Mouse (Mus musculus) CH12.LX (cell line): ENCODE results near the gene Stxbp5l. TPM values are rescaled to one million over a fixed set of nuclear protein-coding genes. Genes with fewer than 3 reads are reported as not detected.

ENCODE experiments used
- DNase-seq: peaks from one replicate; pipeline ENCODE4 v3.0.0-alpha.2; 2013; ENCODE audit errors: extremely low read depth
- H3K27ac ChIP-seq: 2 replicates; pipeline ENCODE4 v1.5.1; 2012; ENCODE audit warnings: low read depth, mild to moderate bottlenecking, control low read depth, moderate library complexity; ENCODE audit not compliant: insufficient read depth
- H3K27me3 ChIP-seq: replicated peaks from 2 replicates; pipeline ENCODE3; 2012; ENCODE audit warnings: inconsistent platforms
- H3K36me3 ChIP-seq, 2 experiments: replicated peaks in 1 of 2; 2 replicates each; pipeline versions ENCODE3 to v1.6.1; 2012; ENCODE audit warnings: inconsistent platforms in 1 of 2, low read length in 1 of 2, mild to moderate bottlenecking in 1 of 2, mixed read lengths in 1 of 2, moderate library complexity in 1 of 2; ENCODE audit not compliant: control insufficient read depth in 1 of 2, insufficient read depth in 1 of 2
- H3K4me1 ChIP-seq, 2 experiments: 2 replicates each; pipeline ENCODE4 v1.6.1; 2012; ENCODE audit warnings: inconsistent platforms in 1 of 2, moderate library complexity in 1 of 2; ENCODE audit not compliant: insufficient read depth in 2 of 2, control insufficient read depth in 1 of 2
- H3K4me2 ChIP-seq: 2 replicates; pipeline ENCODE4 v1.6.1; 2012; ENCODE audit warnings: low read depth, mild to moderate bottlenecking, control low read depth; ENCODE audit not compliant: poor library complexity, insufficient read depth, severe bottlenecking
- H3K4me3 ChIP-seq, 3 experiments: fragments of 150-350 bp in 1 of 3; sonication (generic) in 1 of 3; replicated peaks in 1 of 3; 2 replicates each; pipeline versions ENCODE3 to v1.5.1; 2011 to 2012; ENCODE audit warnings: low read depth in 2 of 3, low read length in 2 of 3, mild to moderate bottlenecking in 2 of 3, moderate library complexity in 2 of 3, control low read depth in 1 of 3, improper control_type of control experiment in 1 of 3, inconsistent platforms in 1 of 3, mixed read lengths in 1 of 3; ENCODE audit not compliant: poor library complexity in 1 of 3
- H3K79me2 ChIP-seq: replicated peaks from 2 replicates; pipeline ENCODE4 v1.6.1; 2012; ENCODE audit warnings: mild to moderate bottlenecking, moderate library complexity; ENCODE audit not compliant: control insufficient read depth, poor library complexity, insufficient read depth, severe bottlenecking; ENCODE audit errors: extremely low read depth
- H3K9ac ChIP-seq: 2 replicates; pipeline ENCODE4 v1.6.1; 2012; ENCODE audit warnings: low read depth, mild to moderate bottlenecking, control low read depth, moderate library complexity; ENCODE audit not compliant: insufficient read depth
- H3K9me3 ChIP-seq: replicated peaks from 2 replicates; pipeline ENCODE3; 2012; ENCODE audit warnings: low read length, inconsistent platforms, mixed read lengths
- BHLHE40 ChIP-seq: IDR thresholded peaks from 2 replicates; pipeline ENCODE4 v1.6.1; 2011; ENCODE audit warnings: mild to moderate bottlenecking, low read depth, low read length, improper control_type of control experiment
- CHD2 ChIP-seq: IDR thresholded peaks from 2 replicates; pipeline ENCODE4 v1.6.1; 2011; ENCODE audit warnings: low read length, improper control_type of control experiment
- E2F4 ChIP-seq: IDR thresholded peaks from 2 replicates; pipeline ENCODE4 v1.6.1; 2011; ENCODE audit warnings: low read depth, low read length, improper control_type of control experiment; ENCODE audit not compliant: insufficient replicate concordance
- EP300 ChIP-seq: IDR thresholded peaks from 2 replicates; pipeline ENCODE4 v1.6.1; 2011; ENCODE audit warnings: low read length, improper control_type of control experiment
- ETS1 ChIP-seq: conservative IDR thresholded peaks from 2 replicates; pipeline ENCODE4 v1.6.1; 2012; ENCODE audit warnings: low read depth, mild to moderate bottlenecking, inconsistent platforms, low read length, improper control_type of control experiment, moderate library complexity
- HCFC1 ChIP-seq: IDR thresholded peaks from 2 replicates; pipeline ENCODE4 v1.6.1; 2012; ENCODE audit warnings: low read depth, mild to moderate bottlenecking, inconsistent platforms, low read length, improper control_type of control experiment
- IRF4 ChIP-seq: IDR thresholded peaks from 2 replicates; pipeline ENCODE4 v1.6.1; 2014; ENCODE audit warnings: low read depth, mild to moderate bottlenecking, inconsistent platforms, low read length, improper control_type of control experiment
- JUN ChIP-seq: IDR thresholded peaks from 2 replicates; pipeline ENCODE4 v1.6.1; 2011; ENCODE audit warnings: low read depth, mild to moderate bottlenecking, low read length, improper control_type of control experiment, moderate library complexity; ENCODE audit not compliant: insufficient read depth
- KAT2A ChIP-seq: IDR thresholded peaks from 2 replicates; pipeline ENCODE4 v1.6.1; 2012; ENCODE audit warnings: low read length, improper control_type of control experiment, inconsistent platforms; ENCODE audit not compliant: insufficient replicate concordance
- MAFK ChIP-seq: IDR thresholded peaks from 2 replicates; pipeline ENCODE4 v1.6.1; 2011; ENCODE audit warnings: low read length, improper control_type of control experiment; ENCODE audit not compliant: insufficient replicate concordance
- MAX ChIP-seq: IDR thresholded peaks from 2 replicates; pipeline ENCODE4 v1.6.1; 2011; ENCODE audit warnings: low read length, improper control_type of control experiment
- NELFE ChIP-seq: IDR thresholded peaks from 2 replicates; pipeline ENCODE4 v1.6.1; 2011; ENCODE audit warnings: low read depth, low read length, improper control_type of control experiment
- PAX5 ChIP-seq: IDR thresholded peaks from 2 replicates; pipeline ENCODE4 v1.6.1; 2012; ENCODE audit warnings: low read length, inconsistent platforms, mixed read lengths
- POLR2A ChIP-seq: IDR thresholded peaks from 2 replicates; pipeline ENCODE4 v1.6.1; 2011; ENCODE audit warnings: low read depth, mild to moderate bottlenecking, improper control_type of control experiment, low read length
- POLR2AphosphoS2 ChIP-seq: IDR thresholded peaks from 2 replicates; pipeline ENCODE4 v1.6.1; 2011; ENCODE audit warnings: low read depth, low read length, improper control_type of control experiment
- RAD21 ChIP-seq: IDR thresholded peaks from 2 replicates; pipeline ENCODE4 v1.6.1; 2011; ENCODE audit warnings: low read depth, mild to moderate bottlenecking, low read length, improper control_type of control experiment, moderate library complexity
- SIN3A ChIP-seq: IDR thresholded peaks from 2 replicates; pipeline ENCODE4 v1.6.1; 2012; ENCODE audit warnings: low read length, improper control_type of control experiment, inconsistent platforms
- SMC3 ChIP-seq: IDR thresholded peaks from 2 replicates; pipeline ENCODE4 v1.6.1; 2011; ENCODE audit warnings: low read depth, low read length, improper control_type of control experiment
- USF1 ChIP-seq: IDR thresholded peaks from 2 replicates; pipeline ENCODE4 v1.6.1; 2014; ENCODE audit warnings: low read depth, mild to moderate bottlenecking, inconsistent platforms, low read length, improper control_type of control experiment
- USF2 ChIP-seq: conservative IDR thresholded peaks from 2 replicates; pipeline ENCODE4 v1.6.1; 2011; ENCODE audit warnings: low read depth, low read length, improper control_type of control experiment
- ZC3H11A ChIP-seq: IDR thresholded peaks from 2 replicates; pipeline ENCODE4 v1.6.1; 2012; ENCODE audit warnings: low read depth, mild to moderate bottlenecking, inconsistent platforms, low read length, improper control_type of control experiment
- ZMIZ1 ChIP-seq: IDR thresholded peaks from 2 replicates; pipeline ENCODE4 v1.6.1; 2012; ENCODE audit warnings: low read depth, mild to moderate bottlenecking, inconsistent platforms, low read length, improper control_type of control experiment
- dilution Hi-C: fragments of 300-500 bp; cut with MboI; formaldehyde crosslinking; loops from 2 replicates; pipeline ENCODE4 v1.14.3; 2020; ENCODE audit warnings: low sequenced_read_pairs; ENCODE audit not compliant: extremely low pct_unique_long_range_greater_than_20kb, extremely low pct_ligation_motif_present
- in situ Hi-C: fragments of 300-500 bp; cut with MboI; formaldehyde crosslinking; loops from 3 replicates; pipeline ENCODE4 v1.14.3; 2019; ENCODE audit warnings: low sequenced_read_pairs, low pct_ligation_motif_present, low pct_unique_long_range_greater_than_20kb, mixed read lengths
- polyA plus RNA-seq: library from polyadenylated mRNA; unstranded; fragments of >175 nt; gene quantifications from 2 replicates; pipeline ENCODE4 v1.2.1, GENCODE M21; 2012; ENCODE audit warnings: low read depth; ENCODE audit not compliant: insufficient read length
- total RNA-seq, 2 experiments: library from RNA; depleted of rRNA; stranded (reverse); fragments of 300-350 nt in 1 of 2; fragments of >200 nt in 1 of 2; gene quantifications; 2 replicates each; pipeline ENCODE4 v1.2.3; 2012 to 2014

Stxbp5l gene
- total and polyA plus RNA-seq, 3 experiments: 0.09 to 0.24 (median 0.13) TPM

- in situ Hi-C loops: no loop called here
- dilution Hi-C loops: no loop called here
Observed at GRCm38 (mm10) chr16:37433418-37434204, 48.8 kb upstream of the Stxbp5l start.

GRCm38 (mm10) chr16:37425434-37425833 is 40.7 kb upstream of the Stxbp5l start:
- in situ Hi-C loops (no loop called here), dilution Hi-C loops (no loop called here)
- no peaks in the 10 kb centered on the region for H3K27me3 ChIP-seq

More at GRCm38 (mm10) chr16:37433418-37434204, 48.8 kb upstream of the Stxbp5l start:
- H3K27ac ChIP-seq: no peak overlapping the region
- no peak overlapping the region for H3K9ac ChIP-seq
- no peak overlapping the region for H3K4me3 ChIP-seq
- no peak overlapping the region for H3K4me2 ChIP-seq
- TF ChIP-seq PAX5 (no peak), POLR2AphosphoS2 (no peak), SIN3A (no peak), SMC3 (no peak), CHD2 (no peak), RAD21 (no peak), EP300 (no peak), NELFE (no peak)
- no peaks in the 10 kb centered on the region for H3K27me3 ChIP-seq
- H3K4me1 ChIP-seq: peaks cover 0 to 7% of the 10 kb centered on the region in 2 experiments; a peak in 2 of 4 replicates
- no peaks in the 10 kb centered on the region for H3K36me3 ChIP-seq
- no peaks in the 10 kb centered on the region for H3K9me3 ChIP-seq
- H3K79me2 ChIP-seq: no peaks in the 10 kb centered on the region
- DNase-seq: no peak

GRCm38 (mm10) chr16:37422874-37423273 is 38.1 kb upstream of the Stxbp5l start:
- Histone ChIP-seq H3K79me2 (no peaks in the 10 kb centered on the region; the same call in 1 of the 2 replicates), H3K27ac (no peak overlapping the region), H3K4me1 (no peaks in the 10 kb centered on the region), H3K9ac (no peak overlapping the region), H3K27me3 (no peaks in the 10 kb centered on the region), H3K9me3 (no peaks in the 10 kb centered on the region), H3K4me3 (no peak overlapping the region), H3K36me3 (no peaks in the 10 kb centered on the region), H3K4me2 (no peak overlapping the region)
- TF ChIP-seq KAT2A: no peak
- no peak for TF ChIP-seq POLR2AphosphoS2
- no peak for TF ChIP-seq ETS1
- no peak for TF ChIP-seq JUN
- TF ChIP-seq USF2: no peak
- no peak for TF ChIP-seq RAD21
- TF ChIP-seq BHLHE40: no peak
- TF ChIP-seq ZC3H11A: no peak
- TF ChIP-seq SIN3A: no peak
- TF ChIP-seq ZMIZ1: no peak
- TF ChIP-seq USF1: no peak
- no peak for TF ChIP-seq NELFE
- no peak for TF ChIP-seq MAFK
- no peak for TF ChIP-seq MAX
- dilution Hi-C loops: no loop called here
- no peak for DNase-seq
- in situ Hi-C loops: no loop called here

More at GRCm38 (mm10) chr16:37425434-37425833, 40.7 kb upstream of the Stxbp5l start:
- Histone ChIP-seq H3K9ac (no peak overlapping the region), H3K4me1 (no peaks in the 10 kb centered on the region), H3K27ac (no peak overlapping the region), H3K36me3 (no peaks in the 10 kb centered on the region), H3K4me3 (no peak overlapping the region), H3K9me3 (no peaks in the 10 kb centered on the region), H3K79me2 (no peaks in the 10 kb centered on the region; the same call in 1 of the 2 replicates), H3K4me2 (no peak overlapping the region)
- no peak for TF ChIP-seq ETS1
- TF ChIP-seq IRF4: no peak
- no peak for TF ChIP-seq HCFC1
- no peak for TF ChIP-seq POLR2A
- TF ChIP-seq POLR2AphosphoS2: no peak
- TF ChIP-seq E2F4: no peak
- no peak for DNase-seq
